Mouse (Mus musculus) olfactory bulb, adult 2 months (tissue): ENCODE results near the gene Adgrv1.

Experiments
- CTCF ChIP-seq: fragments of 200-500 bp; IDR thresholded peaks from 2 replicates; pipeline ENCODE4 v1.5.1; 2012; ENCODE audit warnings: low read depth, mild to moderate bottlenecking, low read length, moderate library complexity; ENCODE audit not compliant: insufficient read depth
- POLR2A ChIP-seq: fragments of 200-500 bp; IDR thresholded peaks from 2 replicates; pipeline ENCODE4 v1.6.1; 2012; ENCODE audit warnings: mild to moderate bottlenecking, low read depth, low read length, moderate library complexity; ENCODE audit not compliant: insufficient read depth

DNA sequence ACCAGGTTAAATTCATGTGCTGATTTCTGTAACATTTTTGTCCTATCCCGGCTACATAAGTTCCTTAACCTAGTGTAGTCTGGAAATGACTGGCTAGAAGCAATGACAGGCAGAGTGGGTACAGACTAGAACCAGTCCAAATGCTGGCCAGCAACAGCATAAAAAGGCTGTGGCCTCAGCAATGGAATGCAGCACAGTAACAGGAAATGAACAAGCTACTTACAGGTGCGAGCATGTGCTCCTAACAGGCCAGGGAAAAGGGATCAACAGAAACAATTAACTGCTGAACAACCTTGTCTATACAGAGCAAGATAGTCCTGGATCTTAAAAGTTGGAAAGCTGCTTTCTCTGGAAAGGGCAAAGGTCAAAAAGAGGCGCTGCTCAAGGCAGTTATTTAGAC is 135.9 kb downstream of the Adgrv1 start:
- TF ChIP-seq POLR2A (no peak), CTCF (no peak)
